Mouse (Mus musculus): ENCODE results near the gene Cyp24a1. TPM values are rescaled to one million over a fixed set of nuclear protein-coding genes. Genes with fewer than 3 reads are reported as not detected.
"Not testable (repeated sequence)": the region's sequence is repeated elsewhere in the genome, so short reads cannot be mapped to it uniquely, and the experiment has no call there.

The Cyp24a1 gene
- total RNA-seq, 2 experiments from 2014 or later, result not detected

DNA sequence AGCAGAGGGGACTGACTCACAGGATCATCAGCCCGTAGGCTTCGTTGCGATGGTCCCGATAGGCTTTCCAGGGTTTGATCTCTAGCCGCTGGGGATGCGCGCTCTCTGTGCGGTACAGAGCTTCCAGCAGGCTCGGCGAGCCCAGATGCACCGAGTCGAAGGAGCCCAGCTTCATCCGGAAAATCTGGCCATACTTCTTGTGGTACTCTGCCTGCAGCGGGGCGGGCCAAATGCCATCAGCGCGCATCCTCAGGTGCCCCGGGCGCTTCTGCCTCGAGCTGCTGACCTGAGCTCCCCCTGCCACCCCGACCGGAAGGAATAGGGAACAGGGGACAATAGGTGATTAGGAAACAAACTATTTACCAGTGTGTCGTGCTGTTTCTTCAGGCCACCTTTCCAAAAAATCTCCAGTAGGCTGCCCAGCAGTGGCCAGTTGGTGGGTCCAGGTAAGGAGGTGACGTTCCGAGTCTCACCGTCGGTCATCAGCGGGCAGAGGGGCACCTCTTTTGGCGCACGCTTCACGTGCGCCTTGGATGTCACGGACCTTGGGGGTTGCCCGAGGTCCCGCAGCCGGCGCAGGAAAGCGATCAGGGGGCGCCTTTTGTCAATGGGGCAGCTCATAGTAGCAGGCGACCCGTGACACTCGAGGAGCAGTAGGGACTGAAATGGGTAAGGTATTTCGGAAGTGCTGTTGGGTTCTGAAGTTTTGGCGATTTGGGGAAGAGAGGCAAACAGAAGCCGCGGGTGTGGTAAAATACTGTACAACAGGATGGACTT lies 603 bp downstream of the Cyp24a1 start, which contains the start of gene Pfdn4:
Gene Pfdn4 (plus strand): TSS at position 275 of the 777 bp plus-strand sequence.
- no peak for DNase-seq (ENCODE audit: low spot score in 2 of 2)

DNA sequence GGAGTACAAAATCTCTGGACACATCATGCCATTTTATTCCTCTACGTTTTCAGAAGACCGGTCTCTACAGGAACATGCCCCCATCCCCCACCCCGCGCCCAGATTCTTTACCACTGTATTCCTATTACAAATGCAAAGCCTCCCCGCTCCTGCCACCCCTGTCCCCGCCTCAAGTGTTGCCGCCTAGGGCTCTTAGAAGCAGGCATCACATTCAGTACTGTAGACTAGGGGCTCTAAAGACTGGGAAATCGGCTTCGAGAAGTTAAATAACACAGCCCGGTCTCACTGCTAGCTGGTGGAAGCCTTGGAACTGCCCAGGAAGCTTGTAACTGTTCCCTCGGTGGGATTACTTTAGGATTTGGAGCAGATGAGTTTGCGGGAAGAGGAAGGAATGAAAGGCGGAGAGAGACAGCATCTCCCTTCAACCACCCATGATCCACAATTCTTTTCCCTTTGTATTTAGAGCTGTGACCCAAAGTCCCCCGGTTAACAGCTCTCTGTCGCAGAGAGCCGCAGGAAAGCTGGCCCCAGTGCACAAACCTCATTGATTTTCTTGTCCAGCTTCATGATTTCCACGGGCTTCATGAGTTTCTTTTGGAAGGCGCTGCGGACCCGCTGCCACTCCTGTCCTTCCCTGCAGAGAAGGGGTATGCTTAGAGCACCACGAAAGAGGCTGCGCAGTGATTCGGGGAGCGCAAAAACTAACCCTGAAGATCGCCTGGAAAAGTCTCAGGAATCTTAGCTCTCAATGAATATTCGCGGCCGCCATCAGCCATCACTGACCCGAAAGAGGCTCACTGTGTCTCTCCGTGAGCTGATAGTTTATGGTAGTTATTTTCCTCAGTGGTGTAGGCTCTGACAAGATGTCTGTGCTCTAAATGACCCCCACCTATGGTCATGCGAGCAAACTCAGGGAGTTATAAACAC lies 1.9 kb downstream of the Cyp24a1 start:
- no peak for DNase-seq (ENCODE audit: low spot score in 2 of 2)

DNA sequence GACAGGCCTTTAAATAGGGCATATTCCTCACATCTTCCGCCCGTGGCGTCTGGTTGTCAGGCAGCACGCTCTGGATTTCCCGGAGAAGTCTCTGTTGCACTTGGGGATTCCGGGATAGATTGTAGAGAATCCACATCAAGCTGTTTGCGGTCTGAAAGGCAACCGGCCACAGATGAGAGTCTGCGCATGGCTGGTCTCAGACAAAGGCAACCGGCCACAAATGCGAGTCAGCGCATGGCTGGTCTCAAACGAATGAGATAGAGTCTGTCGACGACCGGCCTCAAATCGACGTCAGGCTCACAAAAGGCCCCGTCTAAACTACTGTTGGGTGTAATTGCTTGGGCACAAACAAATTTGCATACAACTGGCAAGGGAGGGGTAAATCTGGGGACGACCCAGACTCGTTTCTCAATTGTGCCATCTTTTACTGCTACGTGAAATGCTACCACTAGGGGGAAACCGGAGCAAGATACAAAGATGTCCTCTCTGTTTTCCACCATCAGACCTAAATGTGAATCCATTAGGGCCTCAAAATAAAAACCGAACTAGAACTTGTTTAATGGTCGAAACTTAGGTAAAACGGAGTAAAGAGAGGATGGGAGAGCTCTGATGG lies 8.9 kb downstream of the Cyp24a1 start:
- no peak for DNase-seq (ENCODE audit: low spot score in 2 of 2)

DNA sequence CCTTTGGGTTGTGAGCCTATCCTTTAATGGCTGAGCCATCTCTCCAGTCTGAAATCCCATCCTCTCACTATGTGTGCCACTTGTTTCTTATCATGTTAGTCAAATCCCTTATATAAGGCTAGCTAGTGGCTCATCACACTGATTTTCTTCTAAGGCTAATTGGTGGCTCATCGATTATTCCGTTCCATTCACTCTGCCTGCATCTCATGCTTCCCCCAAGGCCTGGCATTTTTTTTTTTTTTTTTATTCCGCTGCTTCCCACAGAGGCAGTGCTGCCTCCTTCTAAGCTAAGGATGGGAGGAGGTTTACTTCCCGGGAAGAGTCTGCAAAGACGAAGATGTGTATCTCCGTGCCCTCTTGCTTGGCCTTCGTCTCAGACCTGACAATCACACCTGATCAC lies 9.7 kb downstream of the Cyp24a1 start:
- DNase-seq (ENCODE audit: low spot score in 2 of 2), result no peak

DNA sequence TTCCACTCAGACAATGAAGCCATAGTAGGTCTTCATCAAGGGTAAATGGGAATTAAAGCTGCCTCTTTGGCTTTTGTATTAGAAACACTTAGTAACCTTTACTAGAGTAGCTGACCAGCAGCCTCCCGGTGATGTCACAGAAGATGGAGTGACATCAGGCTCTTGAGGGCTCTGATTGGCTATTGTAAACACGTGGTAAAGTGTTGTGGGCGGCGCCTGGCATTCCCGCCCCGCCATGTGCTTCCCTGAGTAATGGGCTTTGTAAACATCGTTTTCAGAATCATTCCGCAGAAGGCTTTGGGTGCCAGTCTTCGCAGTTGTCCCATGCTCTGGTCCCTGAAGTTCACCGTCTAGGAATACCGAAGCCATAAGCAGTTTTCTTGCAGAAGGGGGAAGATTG lies 13.0 kb downstream of the Cyp24a1 start:
- DNase-seq (ENCODE audit: low spot score in 2 of 2), result no peak

DNA sequence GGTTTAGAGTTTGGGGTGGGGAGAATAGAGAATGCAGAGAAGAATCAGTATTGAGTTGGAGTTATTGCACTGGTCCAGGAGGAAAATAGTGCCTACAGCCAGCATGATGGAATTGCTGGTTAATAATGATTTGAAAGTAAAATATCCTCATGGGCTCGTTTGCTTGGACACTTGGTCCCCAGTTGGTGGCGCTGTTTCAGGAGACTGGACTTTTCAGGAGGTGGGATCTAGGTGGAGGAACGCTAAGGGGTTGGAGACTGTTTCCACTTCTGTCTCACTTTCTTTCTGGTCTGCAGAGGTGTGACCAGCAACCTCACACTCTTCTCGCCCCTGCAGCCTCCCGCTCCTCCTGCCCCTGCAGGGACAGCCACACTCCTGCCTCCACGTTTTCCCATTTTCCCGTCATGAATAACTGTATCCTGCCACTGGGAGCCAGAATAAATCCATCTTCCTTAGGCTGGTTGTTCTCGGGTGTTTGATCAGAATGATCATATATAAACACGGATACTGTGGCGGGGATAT lies 14.9 kb downstream of the Cyp24a1 start:
- DNase-seq (ENCODE audit: low spot score in 2 of 2), result no peak

DNA sequence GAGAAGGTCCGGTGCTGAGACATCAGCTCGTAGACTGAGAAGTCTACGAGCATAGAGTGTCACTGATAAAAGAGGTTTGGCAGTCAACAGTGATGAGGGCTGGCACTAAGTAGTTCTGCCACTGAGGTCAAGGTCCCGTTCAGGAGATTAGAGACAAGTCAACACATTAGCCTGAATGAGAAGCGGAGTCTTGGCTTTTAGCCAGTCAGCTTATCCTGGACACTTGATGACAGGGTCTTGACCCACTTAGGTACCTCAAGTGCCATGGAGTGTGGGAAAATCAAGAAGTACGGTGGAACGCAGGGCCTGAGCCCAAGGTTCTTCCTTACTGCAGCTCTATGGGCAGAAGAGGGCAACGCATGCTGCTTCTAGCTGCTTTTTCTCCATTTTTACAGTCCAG lies 20.3 kb downstream of the Cyp24a1 start:
- DNase-seq (ENCODE audit: low spot score in 2 of 2), result no peak

DNA sequence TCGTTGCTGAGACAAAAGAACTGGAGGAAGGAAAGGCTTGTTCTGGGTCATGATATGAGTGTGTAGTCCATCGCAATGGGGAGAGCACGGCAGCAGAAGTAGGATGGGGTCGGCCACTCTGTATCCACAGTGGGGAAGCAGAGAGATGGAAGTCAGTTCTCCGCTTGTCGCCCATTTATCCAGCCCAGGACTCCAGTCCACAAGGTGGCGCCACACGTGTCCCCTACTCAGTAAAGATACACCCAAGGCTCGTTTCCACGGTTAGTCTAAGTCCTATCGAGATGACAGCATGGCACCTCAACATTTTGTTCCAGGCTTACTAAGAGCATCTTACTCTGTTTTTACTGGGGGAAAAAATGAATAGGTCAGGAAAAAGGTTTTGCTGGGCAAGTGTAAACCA lies 20.7 kb downstream of the Cyp24a1 start:
- DNase-seq (ENCODE audit: low spot score in 2 of 2), result no peak

DNA sequence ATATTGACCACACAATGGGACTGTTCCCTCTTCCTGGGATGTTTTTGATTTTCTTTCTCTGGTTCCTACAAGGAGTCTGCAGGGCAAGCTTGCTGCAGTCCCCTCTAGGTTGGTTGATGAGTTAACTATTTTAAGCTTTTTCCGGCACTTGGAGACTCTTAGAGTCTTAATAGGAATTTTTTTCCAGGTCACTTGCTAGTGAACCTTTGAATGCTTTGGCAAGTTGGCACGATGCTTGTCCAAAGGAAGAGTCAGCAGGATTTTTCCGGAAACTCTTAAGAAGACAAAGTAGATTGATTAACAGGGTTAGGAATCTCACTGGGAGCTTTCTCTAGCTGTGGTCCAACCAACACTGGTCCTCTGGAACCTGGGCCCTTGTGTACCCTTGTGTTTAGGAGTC lies 21.8 kb downstream of the Cyp24a1 start:
- DNase-seq (ENCODE audit: low spot score in 2 of 2), result no peak

DNA sequence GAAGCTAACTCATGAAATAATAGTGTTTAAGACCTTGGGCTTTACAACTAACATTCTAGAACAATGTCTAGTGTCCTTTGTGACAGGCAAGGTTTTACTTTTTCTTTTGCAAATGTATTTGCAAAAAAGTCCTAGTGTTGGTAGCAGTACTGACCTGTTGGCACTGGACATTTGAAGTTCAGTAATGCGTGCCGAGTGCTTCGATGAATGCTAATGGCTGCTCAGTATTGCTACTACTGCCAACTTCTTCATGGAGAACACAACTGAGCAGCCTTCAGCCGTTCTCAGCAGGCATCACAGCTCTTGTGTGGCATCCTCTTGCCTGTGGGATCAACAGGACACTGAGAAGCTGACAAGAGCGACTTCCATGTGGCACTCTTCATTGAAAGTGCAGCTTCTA lies 22.8 kb downstream of the Cyp24a1 start:
- no peak for DNase-seq (ENCODE audit: low spot score in 2 of 2)

DNA sequence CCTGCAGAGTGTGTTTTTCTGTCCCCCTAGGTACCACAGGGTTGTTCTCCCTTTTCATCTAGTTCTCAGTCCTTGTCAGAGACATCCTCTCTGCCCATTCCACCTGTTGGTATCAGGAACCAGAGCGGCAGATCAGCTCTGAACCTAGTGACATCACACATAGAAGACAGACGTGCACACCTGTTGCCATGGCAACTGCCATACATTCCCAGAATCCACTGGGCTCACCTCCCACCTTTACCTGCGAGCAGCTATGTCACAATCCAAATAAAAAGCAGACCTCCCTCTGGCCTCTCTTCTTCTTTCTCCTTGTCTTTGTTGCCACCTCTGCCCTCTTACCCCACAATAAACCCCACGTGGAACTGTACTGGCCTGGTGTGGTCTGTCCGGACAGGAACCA lies 26.4 kb downstream of the Cyp24a1 start:
- no peak for DNase-seq (ENCODE audit: low spot score in 2 of 2)

DNA sequence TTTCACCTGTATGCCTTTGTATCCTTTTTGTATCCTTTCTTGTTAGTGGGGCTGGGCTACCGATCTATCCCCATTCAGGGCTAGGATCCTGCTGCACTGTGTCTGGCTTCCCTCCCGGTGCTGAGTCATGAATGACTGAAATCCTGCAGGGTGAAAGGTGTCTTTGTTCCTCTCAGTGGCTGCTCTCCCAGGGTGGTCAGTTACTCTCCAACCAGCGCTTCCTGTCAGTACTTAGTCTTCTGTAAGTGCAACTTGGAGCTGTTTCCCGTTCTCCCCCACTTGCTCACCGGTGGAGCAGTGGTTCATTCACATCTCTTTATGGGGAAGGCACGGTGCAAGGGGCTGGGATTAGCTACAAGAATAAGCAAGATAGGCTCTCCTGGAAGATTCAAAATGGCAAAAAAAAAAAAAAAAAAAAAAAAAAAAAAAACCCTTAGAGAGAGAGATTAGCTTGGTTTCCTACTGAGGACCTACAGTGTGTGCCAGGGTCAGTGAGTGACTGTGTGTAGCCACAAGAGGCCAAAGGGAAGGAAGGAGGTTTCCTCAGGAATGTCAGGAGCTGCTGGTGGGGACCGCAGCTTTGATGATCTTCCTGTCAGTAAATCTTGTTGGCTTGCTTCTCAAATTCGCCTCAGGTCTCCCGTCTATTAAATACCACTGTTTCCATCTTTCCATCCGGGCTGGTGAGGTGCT lies 27.2 kb downstream of the Cyp24a1 start:
- no peak for DNase-seq (ENCODE audit: low spot score in 2 of 2)

DNA sequence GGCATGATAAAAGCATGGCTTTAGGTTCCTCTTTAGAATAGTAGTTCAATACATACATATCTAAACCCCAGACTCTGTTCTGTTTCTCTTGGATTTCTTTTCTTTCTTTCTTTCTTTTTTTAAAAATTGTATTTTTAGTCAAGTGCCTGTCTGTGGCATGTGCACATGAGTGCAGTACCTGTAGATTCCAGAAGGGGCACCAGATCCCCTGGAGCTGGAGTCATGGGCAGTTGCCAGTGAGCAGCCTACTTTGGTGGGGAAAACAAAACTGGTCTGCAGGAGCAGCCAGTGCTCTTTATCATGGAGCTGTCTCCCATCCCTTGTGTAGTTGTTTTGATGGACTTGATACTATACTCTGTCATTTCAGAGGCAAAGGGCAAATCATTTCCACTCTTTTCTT lies 28.9 kb downstream of the Cyp24a1 start:
- no peak for DNase-seq (ENCODE audit: low spot score in 2 of 2)

DNA sequence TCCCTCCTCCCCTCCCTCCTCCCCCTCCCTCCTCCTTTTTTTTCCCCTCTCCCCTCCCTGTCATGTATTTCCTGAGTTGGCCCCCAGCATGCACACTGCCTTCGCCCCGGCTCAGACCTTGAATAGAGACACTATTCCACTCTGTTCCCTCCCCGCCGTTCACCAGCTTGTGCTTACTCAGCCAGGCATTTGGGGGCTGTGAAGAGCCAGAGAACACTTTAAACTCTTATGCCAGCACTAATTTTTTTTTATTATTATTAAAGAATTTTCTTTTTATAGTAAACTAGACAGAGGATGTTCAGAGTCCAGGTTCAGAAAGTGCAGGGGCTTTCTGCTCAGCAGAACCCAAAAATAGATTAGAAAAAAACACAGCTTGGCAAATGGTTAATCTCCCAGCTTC lies 32.1 kb downstream of the Cyp24a1 start:
- no peak for DNase-seq (ENCODE audit: low spot score in 2 of 2)

DNA sequence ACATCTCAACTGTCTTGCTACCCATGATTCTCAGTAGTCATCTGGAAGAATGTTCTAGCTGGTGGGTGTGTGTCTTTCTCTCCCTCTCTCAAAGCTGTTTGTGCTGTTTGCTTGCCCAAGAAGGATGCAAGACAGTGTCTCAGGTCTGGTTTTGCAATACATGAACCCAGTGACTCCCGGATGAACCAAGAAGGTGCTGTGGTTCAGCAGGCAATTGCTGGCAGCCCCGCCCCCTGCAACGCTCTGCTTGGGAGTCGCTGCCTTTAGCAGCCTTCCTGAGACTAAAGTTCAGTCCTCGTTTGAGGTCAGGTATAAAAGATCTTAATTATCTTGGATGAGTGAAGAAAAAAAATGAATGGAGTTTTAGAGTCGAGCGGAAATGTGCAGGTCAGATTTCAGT lies 35.3 kb downstream of the Cyp24a1 start:
- DNase-seq (ENCODE audit: low spot score in 2 of 2), result no peak

DNA sequence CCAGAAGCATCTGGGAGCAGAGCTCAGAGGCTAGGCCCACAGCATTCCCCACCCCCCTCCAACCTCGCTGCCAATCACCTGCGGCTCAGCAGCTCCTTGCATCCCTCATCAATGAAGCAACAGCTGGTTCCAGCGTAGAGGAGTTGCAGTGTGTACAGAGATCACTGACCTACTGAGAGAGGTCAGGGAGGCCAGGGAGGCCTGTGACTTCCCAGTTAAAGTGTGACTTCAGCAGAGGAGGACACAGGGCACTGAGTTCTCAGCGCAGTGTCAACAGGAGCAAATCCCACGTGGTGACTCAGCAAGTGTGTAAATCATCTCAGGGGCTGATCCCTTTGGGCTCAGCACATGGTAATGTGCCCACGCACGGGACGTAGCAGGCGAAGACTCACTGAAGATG lies 37.1 kb downstream of the Cyp24a1 start:
- DNase-seq (ENCODE audit: low spot score in 2 of 2), result no peak

DNA sequence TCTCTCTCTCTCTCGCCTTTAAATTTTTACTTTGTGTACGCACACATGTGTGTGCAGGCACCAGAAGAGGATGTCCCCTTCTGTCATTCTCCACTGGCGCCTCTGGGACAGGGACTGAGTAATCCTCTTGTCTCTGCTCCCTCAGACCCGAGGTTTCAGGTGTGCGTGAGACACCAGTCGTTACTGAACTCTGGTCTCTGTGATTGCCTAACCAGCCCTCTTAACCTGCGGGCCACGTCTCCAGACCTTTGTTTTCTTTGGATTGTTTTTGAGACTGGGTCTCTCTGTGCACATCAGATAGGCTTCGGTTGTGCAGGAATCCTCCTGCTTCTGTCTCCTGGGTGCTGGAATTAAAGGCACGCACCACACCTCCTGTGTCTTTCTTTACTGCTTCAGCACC lies 37.8 kb downstream of the Cyp24a1 start:
- no peak for DNase-seq (ENCODE audit: low spot score in 2 of 2)

DNA sequence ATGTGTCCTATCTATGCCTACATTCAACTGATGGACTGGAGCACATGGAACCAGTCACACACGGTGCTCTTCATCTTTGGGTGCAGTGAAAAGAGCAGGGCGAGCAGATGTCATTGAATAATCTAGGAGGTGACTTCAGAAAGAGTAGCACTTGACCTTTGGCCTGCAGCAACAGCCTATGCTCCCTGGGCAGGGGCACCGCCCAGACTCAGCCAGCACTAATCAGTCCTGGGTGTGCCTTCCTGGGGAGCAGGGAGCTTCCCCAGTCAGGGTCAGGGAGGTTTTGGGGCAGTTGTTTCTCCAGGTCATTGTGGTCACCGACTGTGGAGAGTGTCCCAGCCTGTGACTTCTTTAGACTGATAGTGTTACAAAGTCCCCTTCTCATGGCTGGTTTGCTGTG lies 43.1 kb downstream of the Cyp24a1 start:
- DNase-seq (ENCODE audit: low spot score in 2 of 2), result not testable (repeated sequence)

DNA sequence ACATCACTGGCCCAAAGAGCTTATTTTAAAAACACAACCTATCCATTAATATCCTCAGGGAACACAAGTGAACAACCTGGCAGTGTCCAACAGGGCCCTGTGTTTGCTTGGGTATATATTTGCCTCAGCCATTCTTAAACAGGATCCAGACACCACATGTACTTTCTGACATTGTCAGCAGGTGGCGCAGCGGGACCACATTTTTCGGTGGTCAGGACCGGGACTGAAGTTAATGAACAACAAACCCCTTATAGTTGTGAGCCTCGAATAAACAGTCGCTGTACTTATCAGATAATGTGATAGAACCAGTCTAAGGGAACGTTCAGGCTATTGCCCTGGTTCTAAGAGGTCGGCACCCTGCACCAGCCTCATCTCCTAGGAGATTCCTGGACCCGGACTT lies 46.0 kb downstream of the Cyp24a1 start:
- DNase-seq (ENCODE audit: low spot score in 2 of 2), result peak; percentile 68 to 74

DNA sequence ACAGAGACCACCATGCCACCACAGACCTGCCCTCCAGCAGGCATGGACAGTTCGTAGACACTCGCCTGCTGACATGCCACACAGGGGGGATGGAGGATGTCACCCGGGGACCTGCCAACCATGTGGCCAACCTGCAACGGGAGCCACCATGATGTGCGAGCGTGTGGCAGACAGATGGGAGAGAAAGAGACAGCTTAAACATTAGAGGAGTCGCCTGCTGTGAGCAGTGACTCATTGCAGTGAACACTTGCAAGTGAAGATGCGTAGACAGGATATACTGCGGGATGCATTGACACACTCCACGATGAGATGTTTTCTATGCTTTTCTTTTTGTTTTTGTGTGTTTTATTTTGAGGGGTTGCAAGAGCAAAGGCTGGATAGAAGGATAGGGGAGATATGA lies 49.3 kb downstream of the Cyp24a1 start:
- no peak for DNase-seq (ENCODE audit: low spot score in 2 of 2)

DNA sequence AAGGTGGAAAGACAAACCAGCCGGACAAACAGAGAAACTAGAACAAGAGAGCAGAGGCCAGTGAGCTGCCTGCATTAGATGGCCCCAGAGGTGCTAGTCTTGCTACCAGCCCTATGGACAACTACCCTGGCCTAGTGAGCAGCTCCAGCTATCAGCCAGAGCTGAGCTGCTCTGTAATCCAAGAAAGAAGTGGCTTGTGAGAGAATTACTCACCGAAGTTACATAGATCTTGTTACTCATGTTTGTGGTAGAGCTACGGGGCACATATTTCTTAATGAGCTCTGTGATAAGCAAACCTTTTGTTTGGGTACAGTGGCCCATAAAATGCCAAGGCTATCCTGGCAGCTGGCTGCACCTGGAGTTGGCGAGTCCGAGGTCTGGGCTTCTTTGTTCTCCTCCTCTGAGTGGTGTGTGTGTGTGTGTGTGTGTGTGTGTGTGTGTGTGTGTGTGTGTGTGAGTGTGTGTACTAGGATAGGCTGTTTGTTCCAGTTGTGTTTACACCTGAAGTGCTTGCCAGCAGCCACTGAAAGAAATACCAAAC lies 50.0 kb downstream of the Cyp24a1 start:
- DNase-seq (ENCODE audit: low spot score in 2 of 2), result no peak

All from gastrocnemius, postnatal 4 days (tissue).